Mouse (Mus musculus) ES-Bruce4 (cell line): Measurements from ENCODE around the gene Gba.

Experiments
- CTCF ChIP-seq: IDR thresholded peaks from one replicate; pipeline ENCODE4 v1.8.1; 2011; ENCODE audit warnings: low read depth, low read length
- EP300 ChIP-seq: IDR thresholded peaks from 2 replicates; pipeline ENCODE4 v1.6.1; 2011; ENCODE audit warnings: low read depth, low read length; ENCODE audit not compliant: insufficient read depth
- POLR2A ChIP-seq: IDR thresholded peaks from one replicate; pipeline ENCODE4 v1.8.1; 2011; ENCODE audit warnings: low read length; ENCODE audit not compliant: insufficient read depth

- no peak for TF ChIP-seq POLR2A
- TF ChIP-seq CTCF: no peak
- no peak for TF ChIP-seq EP300
Observed at GRCm38 (mm10) chr3:89206079-89206478, 3.4 kb downstream of the Gba start.
